Mouse (Mus musculus): ENCODE results near the gene Atp5g1.

Atp5g1 gene

DNA sequence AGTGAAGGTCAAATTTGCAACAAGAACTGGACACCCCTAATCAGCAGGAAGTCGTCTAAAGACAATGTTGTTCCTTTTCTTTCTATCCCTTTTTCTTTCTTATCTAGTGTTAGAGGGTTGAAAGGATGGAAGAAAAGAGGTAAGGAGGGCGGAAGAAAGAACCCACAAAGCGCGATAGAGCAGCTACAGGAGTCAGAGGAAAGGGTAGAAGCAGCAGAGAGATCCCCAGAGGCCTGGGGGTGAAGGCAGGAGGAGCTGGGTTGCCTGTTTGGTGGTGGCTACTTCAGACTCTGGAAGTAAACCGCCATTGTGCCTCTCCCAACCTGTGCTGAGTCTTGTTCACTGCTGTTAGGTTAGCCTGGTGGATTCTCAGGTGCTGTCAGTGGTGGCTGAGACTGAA lies 47.3 kb downstream of the Atp5g1 start:
- no peak for DNase-seq (ENCODE audit: low spot score in 2 of 2)

DNA sequence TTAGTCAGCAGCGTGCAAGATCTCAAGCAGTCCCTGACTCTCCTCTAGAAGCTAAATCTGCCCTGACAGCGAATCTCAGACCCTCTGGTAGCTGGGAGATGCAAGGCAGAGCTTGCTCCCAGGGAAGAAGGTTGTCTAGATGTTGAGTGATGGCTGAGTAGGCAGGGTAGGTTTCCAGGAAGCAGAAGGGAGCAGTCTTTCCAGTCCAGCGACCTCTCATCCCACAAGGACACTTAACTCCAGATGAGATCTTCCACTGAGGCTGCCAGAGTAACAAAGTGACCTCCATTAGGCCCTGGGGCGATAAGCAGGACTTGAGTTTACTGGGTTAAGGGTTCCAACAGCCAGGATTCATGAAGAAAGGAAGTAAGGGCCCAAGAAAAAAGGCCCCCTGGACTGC lies 54.8 kb downstream of the Atp5g1 start:
- no peak for DNase-seq (ENCODE audit: low spot score in 2 of 2)
